Mouse (Mus musculus) thymus, postnatal 25 days (tissue): Measurements from ENCODE around the gene Tmem139.

ENCODE experiments used
- DNase-seq: peaks from one replicate; pipeline ENCODE4 v3.0.0; 2022

Gene Tmem139

GRCm38 (mm10) chr6:42282865-42283528 is 21.2 kb downstream of the Tmem139 start:
- DNase-seq = peak; percentile 3

GRCm38 (mm10) chr6:42286448-42286847 is 24.7 kb downstream of the Tmem139 start, which contains the start of gene Clcn1:
Clcn1 (plus strand) TSS chr6:42286685.
- DNase-seq = no peak

GRCm38 (mm10) chr6:42287562-42287961 is 25.8 kb downstream of the Tmem139 start:
- DNase-seq = no peak

DNA sequence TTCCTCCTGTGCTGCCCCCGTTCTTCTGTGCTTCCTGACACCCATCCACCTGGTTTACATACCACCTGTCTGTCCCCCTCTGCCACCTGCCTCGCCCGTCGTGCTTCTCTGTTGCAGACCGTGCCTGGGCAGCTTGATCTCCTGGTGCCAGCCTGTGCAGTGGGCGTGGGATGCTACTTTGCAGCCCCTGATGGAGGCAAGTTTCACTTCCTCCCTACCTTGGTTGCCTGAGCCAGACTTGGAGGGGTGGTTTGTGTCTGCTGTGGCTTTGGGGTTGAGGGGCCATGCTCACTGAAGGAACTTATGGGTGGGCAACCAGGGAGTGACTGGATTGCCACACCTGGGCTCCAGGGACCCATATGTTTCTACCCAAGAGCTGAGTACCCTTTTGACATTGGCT is 31.6 kb downstream of the Tmem139 start:
- DNase-seq = no peak

DNA sequence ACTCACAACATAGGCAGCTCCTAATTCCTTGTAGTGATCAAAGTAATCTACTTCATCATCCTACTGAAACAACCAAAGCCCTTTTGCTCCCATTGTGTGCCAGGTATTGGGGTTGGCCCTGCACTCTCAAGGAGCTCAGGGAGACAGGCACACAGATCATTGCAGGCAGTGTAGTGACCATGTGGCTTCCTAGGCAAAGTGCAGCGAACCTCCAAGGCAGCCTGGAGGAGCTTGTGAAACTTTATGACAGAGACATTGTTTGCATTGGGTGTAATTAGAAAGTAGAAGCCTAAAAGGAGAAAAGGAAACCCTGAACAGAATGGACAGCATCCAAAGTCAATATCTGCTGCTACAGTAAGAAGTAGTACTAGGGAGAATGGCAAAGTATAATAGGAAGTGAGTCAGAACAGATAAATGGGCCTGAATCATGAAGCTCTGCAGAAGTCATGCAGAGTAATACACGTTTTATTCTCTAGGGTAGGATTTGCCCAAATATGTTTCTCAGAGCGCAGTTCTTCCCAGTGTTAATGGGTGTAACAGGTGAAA is 33.9 kb downstream of the Tmem139 start:
- no peak for DNase-seq

DNA sequence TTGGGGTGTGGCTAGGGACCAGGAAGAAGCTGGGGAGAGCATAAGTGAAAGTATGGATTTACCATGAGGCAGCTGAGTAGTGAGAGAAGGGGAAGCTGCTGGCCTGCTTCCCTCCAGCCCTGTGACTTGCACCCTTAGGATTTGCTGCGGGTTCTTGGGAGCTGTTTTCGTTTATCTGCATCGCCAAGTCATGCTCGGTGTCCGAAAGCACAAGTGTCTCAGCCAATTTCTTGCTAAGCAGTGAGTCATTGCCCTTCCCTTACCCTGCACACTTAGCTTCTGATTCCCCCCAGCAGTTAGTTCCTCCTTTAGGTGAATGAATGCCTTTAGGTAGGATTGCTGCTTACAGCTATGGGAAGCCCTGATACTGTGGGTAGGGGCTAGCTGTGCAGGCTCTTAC is 37.6 kb downstream of the Tmem139 start:
- no peak for DNase-seq

- DNase-seq = no peak
Measured at GRCm38 (mm10) chr6:42309816-42310378, 48.1 kb downstream of the Tmem139 start.

GRCm38 (mm10) chr6:42310427-42311053 is 48.8 kb downstream of the Tmem139 start:
- no peak for DNase-seq
